Mouse (Mus musculus) frontal cortex, postnatal 10 days (tissue): ENCODE measurements at regions not wholly inside any gene's neighbourhood (a gene's known extent, or its start where the extent isn't known, plus 50 kb on each side); places are given as distances from the start of the nearest gene placed in this dataset.

ENCODE experiments used
- DNase-seq, 2 experiments: peaks; one replicate each; pipeline ENCODE4 v3.0.0; 2022; ENCODE audit warnings: low spot score in 2 of 2, mixed read lengths in 1 of 2

GRCm38 (mm10) chr9:49873550-49873949 lies 74.8 kb upstream of the Ncam1 start:
- peak; percentile 64 to 75 for DNase-seq

GRCm38 (mm10) chr9:49851522-49851921 lies 52.8 kb upstream of the Ncam1 start:
- DNase-seq: no peak

GRCm38 (mm10) chr9:49849442-49849841 lies 50.7 kb upstream of the Ncam1 start:
- DNase-seq: no peak

GRCm38 (mm10) chr9:49848943-49849342 lies 50.2 kb upstream of the Ncam1 start:
- DNase-seq: no peak
